Mouse (Mus musculus) embryo, embryonic 10.5 days (tissue): ENCODE results near the gene Smim4.

Source experiments
- DNase-seq: peaks from one replicate; pipeline ENCODE4 v3.0.0-alpha.2; 2015; ENCODE audit warnings: low spot score

The Smim4 gene

DNA sequence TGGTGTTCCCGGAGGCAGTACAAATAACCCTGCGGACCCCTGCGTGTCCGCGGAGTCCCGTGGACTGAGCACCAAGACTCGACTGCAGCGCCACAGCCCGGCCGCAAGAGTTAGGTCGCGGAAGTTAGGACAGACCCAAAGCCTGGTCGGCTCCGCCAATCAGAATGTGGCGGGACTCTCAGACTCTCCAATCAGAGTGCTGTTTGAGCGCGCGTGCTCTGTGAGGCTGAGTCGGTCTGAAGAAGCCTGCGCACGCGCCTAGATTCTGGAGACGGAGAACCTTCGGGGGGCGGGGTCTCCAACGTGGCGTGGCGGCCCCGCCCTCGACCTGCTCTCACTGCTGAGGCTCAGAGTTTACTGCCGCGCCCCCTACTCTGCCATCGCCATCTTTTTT, at the start of gene Smim4:
Gene Smim4, minus strand, starts transcription at position 131 of the 394 bp plus-strand sequence.
- peak; percentile 100 for DNase-seq

DNA sequence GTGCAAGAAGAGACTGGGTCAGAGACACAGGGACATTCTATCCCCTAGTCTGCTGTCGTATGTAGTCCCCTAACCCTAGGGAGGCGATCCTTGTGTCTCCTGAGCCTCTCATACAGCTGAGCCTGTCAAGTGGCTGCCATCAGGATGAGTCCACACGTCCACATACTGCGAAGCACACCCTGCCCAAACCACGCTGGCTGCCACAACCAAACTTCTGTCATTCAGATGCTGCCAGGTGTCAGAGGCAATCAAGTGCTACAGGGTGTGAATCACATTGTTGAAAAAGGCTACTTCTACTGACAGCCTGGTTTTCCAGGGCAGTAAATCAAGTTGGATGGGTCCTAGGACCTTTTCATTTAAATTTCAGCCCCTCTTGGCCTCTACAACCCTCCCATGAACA, 49.0 kb upstream of the Smim4 start:
- no peak for DNase-seq

DNA sequence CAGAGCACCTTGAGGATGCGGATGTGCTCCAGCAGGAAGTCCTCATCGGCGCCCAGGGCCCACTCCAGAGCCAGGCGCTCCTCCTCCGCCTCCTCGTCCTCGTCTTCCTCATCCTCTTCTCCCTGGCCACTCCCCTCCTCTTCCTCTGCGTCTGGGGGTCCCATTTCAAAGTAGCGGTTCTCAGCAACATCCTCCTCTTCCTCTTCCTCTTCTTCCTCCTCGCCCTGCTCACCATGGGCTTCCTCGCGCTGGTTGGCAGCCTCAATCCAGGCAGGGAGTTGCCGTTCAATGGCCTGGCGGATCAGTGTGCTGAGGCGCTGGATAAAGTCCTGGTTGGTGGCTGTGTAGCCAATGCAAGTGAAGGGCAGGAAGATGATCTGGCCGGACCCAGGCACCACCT, 48.5 kb upstream of the Smim4 start:
- no peak for DNase-seq

DNA sequence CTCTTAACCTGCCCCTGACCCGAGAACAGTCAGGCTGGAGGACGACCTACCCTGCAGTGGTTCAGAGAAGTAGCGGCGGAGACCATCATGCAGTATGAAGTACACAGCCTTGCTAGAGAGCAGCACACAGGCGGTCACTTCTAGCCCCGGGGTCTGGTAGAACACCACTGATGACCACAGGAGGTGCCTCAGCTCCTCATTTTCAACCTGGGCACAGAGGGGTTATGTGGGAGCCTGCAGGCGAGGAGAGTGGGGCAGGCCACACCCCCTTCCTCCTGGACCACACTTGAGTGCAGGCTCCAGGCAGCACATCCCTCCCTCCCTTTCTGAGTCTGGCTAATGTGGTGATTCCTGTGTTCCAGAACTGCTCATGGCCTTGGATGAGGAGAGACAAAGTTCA, 44.8 kb upstream of the Smim4 start:
- DNase-seq, result no peak

DNA sequence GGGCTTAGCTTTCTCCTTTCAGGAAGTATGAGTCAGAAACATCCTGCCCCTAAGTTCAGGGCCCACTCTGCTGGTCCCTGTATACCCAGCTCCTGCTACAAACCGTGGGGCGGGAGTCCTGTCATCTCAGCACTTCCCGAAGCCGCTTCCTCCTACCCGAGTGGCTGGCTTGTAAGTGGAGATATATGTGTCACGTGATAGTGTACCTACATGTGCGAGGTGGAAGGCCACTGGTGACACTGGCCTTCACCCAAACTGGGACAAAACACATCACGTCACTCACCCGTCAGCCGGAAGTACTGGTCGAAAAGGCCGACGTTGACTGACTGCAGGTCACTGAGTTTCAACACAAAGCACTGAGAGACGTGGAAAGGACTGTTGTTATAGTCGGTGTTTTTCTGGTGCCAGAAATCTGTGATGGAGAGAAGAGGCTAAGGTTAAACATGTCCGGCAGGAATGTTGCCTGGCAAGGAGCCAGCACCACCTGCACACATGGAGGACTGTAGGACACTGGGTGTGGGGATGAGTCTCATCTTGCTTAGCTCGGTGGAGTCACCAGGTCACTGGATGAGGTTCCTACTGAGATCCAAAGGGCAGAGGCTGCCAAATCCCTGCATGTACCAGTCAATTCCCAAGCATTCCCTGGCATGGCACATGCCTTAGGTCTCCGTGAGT, 44.2 kb upstream of the Smim4 start:
- DNase-seq, result no peak

DNA sequence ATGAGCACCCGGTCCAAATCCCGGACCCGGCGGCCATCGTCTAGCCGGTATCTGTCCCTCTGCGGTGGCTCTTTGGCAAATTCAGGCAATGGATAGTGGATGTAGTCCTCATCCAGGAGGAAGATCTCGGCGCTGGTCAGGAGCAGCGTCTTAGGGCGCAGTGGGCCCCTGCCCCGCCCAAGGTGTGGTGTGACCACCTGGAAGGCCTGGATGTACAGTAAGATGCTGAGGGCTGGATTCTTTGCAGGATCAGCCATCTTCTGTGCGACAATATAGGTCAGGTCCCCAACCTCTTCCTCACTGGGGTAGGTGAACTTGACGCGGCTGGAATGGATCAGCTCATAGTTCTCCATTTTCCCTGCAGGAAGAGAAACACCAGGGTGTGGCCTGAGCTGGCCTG, 43.1 kb upstream of the Smim4 start:
- no peak for DNase-seq

DNA sequence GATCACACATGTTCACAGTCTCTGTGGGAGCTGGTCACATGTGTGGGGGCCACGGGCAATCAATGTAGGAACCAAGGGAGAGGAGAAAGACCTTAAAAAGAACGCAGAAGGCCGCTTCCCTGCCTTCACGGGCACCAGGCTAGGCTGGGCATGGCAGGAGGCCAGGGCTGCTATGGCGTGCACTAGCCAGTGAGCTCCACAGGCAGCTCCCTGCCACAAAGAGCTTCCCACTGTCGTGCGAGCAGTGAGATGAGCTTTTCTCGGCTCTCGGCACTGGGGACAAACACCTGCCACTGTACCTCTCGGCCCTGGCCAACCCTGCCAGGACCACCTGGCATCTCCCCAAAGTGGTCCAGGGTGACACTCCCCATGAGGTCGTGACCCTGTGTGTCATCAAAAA, 42.6 kb upstream of the Smim4 start:
- no peak for DNase-seq

DNA sequence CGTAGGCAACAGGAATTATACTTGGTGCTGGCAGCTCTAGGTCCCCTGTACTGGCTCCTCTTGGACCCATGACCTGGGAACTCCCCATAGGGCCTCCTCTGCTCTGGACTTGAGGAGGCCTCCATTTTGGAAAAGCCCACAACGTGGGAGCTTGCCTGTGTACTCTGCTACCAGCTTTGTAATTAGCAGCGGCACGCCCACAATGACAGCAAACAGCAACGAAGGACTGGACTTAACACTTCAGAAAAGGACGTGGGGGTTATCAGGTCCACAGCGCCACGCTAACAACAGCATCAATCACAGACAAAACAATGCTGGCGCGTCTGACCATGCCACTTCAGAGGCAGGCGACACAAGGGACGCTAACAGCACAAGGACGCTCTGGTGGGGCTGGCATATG, 42.2 kb upstream of the Smim4 start:
- no peak for DNase-seq

DNA sequence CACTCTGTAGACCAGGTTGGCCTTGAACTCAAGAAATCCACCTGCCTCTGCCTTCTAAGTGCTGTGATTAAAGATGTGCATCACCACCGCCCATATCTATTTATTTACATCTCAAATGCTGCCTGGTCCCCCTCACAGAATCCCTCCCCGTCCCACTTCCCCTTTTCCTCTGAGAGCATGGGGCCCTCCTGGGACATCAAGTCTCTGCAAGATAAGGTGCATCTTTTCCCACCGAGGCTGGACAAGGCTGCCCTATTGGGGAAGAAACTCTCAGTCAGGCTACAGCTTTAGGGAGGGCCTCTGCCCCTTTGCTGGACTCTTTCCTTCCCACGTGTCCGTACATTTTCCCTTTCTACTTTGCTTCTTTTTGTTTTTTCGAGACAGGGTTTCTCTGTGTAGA, 40.8 kb upstream of the Smim4 start:
- DNase-seq, result no peak

DNA sequence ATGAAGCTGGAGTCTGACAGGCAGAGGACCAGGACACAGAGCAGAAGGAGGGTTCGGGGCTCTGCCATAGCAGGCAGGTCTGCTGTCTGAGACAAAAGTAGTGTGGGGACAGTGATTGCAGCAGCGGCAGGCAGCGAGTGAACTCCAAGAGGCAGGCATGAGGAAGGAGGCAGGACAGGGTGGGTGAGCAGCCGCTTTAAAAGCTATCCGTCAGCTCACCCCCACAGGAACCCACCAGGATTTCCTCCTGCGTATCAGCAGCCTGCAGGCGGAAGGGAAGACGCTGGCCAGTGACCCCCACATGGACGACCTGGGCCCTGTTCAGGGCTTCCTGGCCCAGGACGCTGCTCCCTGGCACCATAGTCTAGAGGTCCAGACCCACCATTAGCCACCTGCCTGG, 39.7 kb upstream of the Smim4 start, which contains the start of gene Stab1:
Gene Stab1, minus strand, starts transcription at position 217 of the 400 bp plus-strand sequence.
- DNase-seq, result no peak

DNA sequence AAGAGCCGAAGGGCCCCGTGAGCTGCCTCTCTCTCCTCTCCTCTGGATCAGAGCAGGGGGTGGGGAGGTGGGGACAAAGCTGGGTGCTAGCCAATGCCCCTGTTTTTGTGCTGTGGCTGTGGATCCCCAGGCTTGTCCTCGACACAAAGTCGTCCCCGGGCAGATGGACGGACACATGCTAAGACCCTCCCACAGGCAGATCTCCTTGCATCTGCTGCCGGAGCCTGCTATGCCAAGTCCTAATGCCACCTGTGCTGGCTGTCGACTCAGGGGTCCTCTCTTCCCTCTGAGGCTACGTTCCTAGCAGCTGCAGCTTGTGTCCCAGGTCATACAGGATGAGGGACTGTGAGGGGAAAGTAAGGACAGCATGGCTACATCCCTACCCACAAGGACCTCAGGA, 38.1 kb upstream of the Smim4 start:
- DNase-seq, result no peak

DNA sequence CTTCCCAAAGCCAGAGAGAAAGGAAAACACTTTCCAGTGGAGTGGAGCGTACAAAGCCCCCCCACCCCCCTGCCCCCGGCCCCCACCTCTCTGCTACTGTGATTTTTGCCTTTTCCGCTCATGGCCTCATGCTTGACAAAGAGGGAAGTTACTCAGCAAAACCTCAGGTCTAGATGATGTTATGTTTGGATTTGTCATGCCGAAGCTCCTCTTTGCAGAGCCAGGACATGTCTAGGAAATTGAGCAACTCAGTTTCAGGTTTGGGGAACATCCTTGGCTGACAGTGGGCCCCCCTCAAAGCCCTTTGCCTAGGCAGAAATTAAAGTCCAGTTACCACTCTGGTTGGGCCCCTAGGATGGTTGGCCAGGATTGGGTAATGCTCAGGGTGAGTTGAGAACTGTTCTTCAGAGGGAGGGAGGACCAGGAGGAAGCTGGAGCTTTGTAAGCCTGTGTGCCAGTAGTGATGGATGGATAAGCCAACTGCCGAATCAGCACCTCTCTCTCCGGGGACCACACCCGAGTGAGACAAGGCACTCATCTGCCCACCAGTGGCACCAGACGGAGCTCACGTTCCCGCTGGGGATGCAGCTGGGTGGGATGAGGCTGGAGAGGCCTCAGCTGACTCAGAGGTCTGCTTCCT, 37.4 kb upstream of the Smim4 start:
- no peak for DNase-seq

DNA sequence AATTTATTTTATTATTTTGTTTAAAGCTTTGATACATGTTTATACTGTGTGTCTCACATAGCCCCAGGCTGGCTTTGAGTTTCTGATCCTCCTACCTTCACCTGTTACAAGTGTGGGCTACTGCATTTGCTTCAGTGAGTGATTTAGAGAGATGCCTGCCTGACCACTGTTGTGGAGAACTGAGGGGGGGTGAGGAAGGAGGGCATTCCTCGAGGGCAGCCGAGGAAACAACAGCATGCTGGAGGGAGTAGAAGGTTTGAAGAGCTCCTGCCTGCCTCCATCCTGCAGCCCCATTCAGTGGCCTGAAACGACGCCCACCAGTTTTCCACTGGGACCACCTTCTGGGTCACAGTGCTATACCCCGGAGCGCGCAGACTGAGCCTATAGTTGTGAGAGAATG, 36.7 kb upstream of the Smim4 start:
- no peak for DNase-seq

DNA sequence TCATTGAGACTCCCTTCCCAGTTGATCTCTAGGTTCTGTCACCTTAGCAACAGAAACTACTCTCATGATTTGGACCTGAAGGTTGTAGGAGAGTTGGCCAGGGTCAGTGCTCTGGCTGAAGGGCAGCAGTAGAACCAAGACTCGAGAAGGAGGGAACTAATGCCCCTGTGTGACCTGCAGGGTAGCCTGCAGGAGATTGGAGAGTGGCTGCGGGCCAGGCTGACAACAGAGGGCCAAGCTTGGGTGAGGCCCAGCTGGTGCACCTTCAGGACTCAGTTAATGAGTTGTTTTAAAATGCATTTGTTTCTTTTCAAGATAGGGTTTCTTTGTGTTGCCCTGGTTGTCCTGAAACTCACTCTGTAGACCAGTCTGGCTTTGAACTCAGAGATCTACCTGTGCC, 36.3 kb upstream of the Smim4 start:
- no peak for DNase-seq

DNA sequence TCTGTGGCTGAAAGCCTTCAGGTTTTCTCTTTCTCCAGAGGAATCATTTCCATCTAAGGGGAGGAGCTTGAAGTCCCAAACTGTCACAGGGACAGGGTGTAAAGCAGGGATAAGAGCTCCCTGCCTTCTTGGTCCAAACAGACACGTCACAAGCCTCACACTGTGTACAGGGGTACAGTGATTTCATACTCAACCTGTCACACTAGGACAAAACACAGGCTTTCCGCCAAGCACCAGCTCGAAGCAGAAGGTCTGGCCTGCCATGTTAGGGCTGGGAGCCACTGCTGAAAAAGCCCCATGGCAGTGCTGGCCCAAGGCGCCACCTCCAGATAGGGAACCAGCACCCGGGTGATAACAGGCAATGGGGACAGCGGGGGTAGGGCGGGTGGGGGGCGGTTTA, 35.3 kb upstream of the Smim4 start:
- no peak for DNase-seq

DNA sequence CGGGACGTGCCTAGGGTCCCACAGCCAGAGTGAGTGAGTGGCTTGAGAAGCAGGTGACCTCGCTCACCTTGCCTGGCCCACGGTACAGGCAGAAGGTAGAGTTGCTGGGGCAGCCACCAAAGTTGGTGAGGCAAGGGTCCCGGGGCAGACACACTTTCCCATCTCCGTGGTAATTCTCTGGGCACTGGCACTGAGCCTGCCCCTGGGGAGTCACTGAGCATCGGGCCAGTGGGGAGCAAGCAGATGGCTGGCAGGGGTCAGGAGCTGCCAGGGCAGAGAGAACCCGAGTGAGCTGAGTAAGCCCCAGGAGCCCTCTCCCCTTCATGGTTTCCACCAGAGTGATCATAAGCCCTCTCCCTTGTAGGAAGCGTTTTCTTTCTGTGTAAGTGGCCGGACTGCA, 32.9 kb upstream of the Smim4 start:
- DNase-seq, result no peak

DNA sequence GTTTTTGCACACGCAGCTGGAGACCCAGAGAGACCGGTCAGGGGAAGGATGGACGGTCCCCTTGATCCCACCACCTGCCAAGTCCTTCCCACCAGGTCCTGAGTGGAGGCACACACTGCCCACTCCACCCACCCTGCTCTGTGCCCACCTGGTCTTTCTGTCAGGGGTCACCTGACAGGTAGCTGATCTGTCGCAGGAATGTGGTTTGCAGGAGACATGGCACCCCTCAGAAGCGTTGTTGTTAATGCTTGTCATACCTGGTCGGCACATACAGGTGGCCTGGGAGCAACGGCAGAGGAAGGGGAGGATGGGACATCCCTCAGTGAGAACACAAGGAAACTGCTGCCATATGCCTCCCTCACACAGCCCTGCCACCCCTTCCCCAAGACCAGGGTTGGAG, 32.4 kb upstream of the Smim4 start:
- no peak for DNase-seq

DNA sequence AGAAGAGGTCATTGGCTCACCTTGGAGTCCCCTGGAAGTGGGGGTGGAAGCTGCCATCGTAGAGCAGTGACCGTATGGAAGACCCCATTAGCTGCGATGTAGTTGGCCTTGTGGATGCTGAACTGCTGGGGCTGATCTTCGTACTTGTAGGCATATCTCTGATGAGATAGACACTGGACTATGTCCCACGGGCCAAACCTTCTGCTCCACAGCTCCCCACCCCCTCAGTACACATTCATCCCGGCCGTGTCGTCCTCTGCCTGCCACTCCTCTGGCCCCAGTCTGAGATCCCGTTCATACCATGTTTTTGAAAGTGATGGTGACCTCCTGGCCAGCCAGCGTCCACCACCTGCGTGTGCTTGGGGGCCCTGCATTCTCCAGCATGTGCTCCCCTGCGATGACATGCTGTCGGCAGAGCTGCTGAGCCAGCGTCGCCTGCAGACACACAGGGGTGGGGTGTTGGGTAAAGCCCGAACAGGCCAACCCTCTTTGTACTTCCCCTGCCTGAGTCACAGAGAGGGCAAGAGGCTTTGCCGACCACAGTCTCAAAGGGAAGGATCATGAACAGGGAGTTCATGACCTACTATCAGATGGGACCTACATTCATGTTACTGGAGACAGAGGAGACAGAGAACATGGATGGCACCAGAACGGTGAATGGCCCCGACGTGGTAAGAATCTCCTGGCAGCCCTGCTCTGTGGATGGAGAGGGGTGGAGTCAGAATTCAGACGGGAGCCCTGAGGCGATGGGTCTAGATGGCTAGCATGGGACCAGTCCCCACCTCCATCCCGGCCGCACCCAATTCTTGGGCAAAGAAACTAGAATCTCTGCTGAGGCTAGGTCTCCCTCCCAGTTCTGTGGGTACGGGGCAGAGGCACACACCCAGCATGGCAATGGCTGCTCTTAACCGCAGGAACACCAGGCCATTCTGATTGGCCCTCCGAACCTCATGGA, 31.7 kb upstream of the Smim4 start:
- no peak for DNase-seq

DNA sequence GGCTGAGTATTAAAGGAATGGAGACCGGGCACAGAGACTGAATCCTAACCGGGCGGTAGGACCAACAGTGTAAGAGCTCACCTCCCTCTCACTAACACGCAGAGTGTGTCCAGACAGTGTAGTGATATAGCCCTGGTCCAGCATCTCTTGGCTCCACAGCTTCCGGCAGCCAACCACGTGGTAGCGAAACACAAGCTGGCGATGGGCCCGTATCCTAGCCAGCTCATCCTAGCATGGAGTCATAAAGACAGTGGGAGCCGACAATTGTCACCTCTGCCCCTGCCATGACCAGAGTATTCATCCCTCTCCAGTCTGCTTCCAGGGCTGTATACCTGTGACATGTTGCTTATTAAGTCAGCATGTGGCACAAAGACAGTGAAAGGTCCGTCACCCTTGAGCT, 16.9 kb upstream of the Smim4 start:
- DNase-seq, result no peak

DNA sequence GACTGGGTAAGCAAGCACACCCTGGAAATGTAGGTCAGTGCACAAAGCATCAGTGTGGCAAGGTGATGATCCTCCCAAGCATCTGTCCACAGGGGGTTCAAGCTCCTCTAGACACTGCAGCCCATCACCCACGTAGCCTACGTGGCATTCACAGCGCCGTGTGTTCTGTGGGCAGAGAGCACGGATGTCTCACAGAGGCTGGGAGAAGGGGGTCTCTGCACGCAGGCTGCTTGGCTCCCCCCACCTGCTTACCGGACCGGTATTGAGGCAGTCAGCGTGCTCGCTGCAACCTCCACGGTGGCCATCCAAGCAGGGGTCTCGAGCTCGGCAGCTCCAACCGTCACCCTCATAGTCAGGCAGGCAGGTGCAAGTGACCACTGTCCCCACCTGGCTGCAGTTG, 12.3 kb upstream of the Smim4 start:
- DNase-seq, result no peak

DNA sequence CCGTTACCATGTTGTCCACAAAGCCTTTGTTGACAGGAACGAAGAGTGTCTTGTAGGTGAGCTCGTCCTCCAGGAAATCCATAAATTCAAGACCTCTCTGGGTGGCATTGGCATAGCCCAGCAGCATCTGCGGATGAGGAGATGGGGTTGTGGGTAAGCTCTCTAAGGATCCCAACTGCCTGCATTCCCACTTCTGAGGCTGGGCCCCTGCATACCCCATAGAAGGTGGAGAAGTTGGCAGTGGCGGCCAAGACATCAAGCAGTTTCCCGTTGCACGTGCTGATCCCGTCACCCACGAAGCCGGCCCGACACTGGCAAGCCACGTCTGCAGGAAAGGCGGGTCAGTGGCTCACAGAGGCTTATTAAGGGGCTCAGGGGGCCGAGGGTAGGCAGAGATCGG, 11.4 kb upstream of the Smim4 start:
- no peak for DNase-seq

DNA sequence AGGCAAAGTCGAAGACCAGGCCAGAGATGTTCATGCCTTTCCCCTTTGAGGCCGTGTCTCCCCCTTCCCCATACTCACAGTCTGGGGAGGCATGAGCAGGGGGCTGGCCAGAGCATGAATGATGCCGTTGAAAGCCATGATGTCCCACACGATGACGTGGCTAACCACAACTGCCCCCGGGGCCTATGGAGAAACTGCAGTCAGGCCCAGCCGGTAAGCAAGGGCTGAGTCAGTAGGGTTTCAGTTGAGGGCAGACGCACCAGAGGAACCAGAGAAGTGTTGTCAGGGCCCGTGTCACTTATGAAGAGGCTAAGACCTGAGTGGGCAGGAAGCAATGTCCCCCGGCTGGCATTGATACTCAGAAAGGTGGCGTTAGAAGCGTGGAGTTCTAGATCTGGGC, 10.9 kb upstream of the Smim4 start:
- no peak for DNase-seq

DNA sequence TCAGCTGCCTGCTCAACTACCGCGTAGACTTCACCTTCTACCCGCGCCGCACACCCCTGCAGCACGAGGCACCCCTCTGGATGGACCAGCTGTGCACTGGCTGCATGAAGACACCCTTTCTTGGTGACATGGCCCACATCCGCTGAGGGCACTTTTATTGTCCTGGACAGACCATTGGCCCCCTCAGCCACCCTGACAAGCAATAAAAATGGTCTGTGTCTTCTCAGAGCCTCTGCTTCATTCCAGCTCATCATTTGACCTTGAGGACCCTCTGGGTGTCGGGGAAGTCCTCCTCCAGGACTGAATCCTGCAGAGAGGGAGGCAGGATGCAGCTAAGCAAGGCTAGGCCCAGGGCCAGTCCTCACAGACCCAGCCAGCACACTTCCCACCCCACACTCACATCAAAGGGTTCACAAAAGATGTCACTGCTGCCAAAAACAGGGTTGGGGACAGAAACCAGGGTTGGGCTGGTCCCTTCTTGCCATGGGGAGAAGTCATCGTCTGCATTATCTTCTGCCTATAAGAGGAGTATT, 10.2 kb upstream of the Smim4 start:
- no peak for DNase-seq
